Mouse (Mus musculus) stomach, embryonic 15.5 days (tissue): ENCODE data around the gene Dnase1l2. TPM values are rescaled to one million over a fixed set of nuclear protein-coding genes. Genes with fewer than 3 reads are reported as not detected.

Source experiments
- ATAC-seq: fragments of 200-750 bp; cut with Nextera tagmentation; 2 replicates; pipeline ENCODE4 v1.8.0; 2017; ENCODE audit warnings: low read depth, moderate number of reproducible peaks, moderate TSS enrichment; ENCODE audit not compliant: insufficient read depth, low FRiP score
- H3K27ac ChIP-seq: fragments of 300-500 bp; sonication (generic); 2 replicates; pipeline ENCODE4 v1.5.1; 2015; ENCODE audit warnings: mild to moderate bottlenecking, inconsistent platforms
- H3K27me3 ChIP-seq: fragments of 300-500 bp; sonication (generic); replicated peaks from 2 replicates; pipeline ENCODE4 v1.6.1; 2015; ENCODE audit warnings: inconsistent platforms
- H3K36me3 ChIP-seq: fragments of 300-500 bp; sonication (generic); 2 replicates; pipeline ENCODE4 v1.6.1; 2015; ENCODE audit warnings: inconsistent platforms
- H3K4me1 ChIP-seq: fragments of 300-500 bp; sonication (generic); 2 replicates; pipeline ENCODE4 v1.6.1; 2015; ENCODE audit warnings: inconsistent platforms
- H3K4me2 ChIP-seq: fragments of 300-500 bp; sonication (generic); 2 replicates; pipeline ENCODE4 v1.6.1; 2015; ENCODE audit warnings: mild to moderate bottlenecking, inconsistent platforms
- H3K4me3 ChIP-seq: fragments of 300-500 bp; sonication (generic); replicated peaks from 2 replicates; pipeline ENCODE4 v1.5.1; 2015; ENCODE audit warnings: inconsistent platforms
- H3K9ac ChIP-seq: fragments of 300-500 bp; sonication (generic); 2 replicates; pipeline ENCODE4 v1.6.1; 2015; ENCODE audit warnings: inconsistent platforms
- H3K9me3 ChIP-seq: fragments of 300-500 bp; sonication (generic); 2 replicates; pipeline ENCODE4 v1.6.1; 2016; ENCODE audit warnings: inconsistent platforms
- WGBS: fragments of 180-500 bp; shearing (Covaris S2); methylation state at CpG from one replicate; pipeline ENCODE4 v1.1.7; 2015; 5-methylcytosine and 5-hydroxymethylcytosine counted together
- polyA plus RNA-seq: library from polyadenylated mRNA; unstranded; fragments of >200 nt; fragmentation: Nextera tagmentation; extraction: Ambion mirVana; gene quantifications from 2 replicates; pipeline ENCODE4 v1.2.1, GENCODE M21; 2015

The Dnase1l2 gene
- polyA plus RNA-seq, 1 experiment from 2014 or later = 4.6 TPM

DNA sequence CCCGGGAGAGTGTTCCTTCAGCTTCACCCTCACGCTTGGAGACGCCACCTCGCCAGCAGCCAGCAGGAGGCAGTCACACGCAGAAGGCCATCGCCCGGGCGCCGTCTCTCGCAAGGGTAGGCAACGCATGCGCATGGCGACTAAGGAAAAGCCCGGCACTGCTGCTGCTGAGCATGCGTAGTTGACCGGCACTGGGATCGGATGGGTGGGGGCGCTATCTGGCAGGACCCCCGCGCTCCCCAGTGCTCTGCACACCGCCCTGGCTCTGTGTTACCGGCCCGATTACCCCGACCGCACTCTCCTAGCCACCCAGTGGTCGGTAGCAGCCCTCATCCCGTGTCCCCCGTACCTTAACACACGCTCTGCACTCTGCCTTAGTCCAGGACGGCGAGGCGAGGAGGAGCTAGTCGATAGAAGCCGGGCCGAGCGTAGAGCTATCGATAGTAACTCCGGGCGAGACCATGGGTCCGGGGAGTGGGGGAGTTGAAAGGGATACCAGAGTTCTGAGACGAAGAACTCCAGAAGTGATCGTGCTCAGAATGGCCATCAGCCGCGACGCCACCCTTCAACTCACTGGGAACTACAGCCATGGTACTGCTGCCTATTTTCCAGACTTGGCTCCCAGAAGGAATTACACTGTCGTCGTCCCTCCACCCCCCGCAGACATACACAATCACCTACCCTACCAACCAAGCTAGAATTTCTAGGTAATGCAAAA is 35.9 kb upstream of the Dnase1l2 start, which contains the start of gene Mlst8:
Gene Mlst8, minus strand, starts transcription at position 416 of the 718 bp plus-strand sequence.
- H3K4me1 ChIP-seq = peaks cover 22% of the 10 kb centered on the region
- H3K36me3 ChIP-seq = peaks cover 30% of the 10 kb centered on the region
- no peaks in the 10 kb centered on the region for H3K9me3 ChIP-seq
- H3K9ac ChIP-seq = peak within 1 kb of the TSS; percentile 91
- H3K27ac ChIP-seq = peak within 1 kb of the TSS; percentile 96
- WGBS = under 1% methylated on average over 48 of the region's 48 CpGs
- peak; percentile 89 for ATAC-seq
- no peaks in the 10 kb centered on the region for H3K27me3 ChIP-seq
- H3K4me2 ChIP-seq = peak within 1 kb of the TSS; percentile 81
- peak within 1 kb of the TSS; percentile 96 for H3K4me3 ChIP-seq

DNA sequence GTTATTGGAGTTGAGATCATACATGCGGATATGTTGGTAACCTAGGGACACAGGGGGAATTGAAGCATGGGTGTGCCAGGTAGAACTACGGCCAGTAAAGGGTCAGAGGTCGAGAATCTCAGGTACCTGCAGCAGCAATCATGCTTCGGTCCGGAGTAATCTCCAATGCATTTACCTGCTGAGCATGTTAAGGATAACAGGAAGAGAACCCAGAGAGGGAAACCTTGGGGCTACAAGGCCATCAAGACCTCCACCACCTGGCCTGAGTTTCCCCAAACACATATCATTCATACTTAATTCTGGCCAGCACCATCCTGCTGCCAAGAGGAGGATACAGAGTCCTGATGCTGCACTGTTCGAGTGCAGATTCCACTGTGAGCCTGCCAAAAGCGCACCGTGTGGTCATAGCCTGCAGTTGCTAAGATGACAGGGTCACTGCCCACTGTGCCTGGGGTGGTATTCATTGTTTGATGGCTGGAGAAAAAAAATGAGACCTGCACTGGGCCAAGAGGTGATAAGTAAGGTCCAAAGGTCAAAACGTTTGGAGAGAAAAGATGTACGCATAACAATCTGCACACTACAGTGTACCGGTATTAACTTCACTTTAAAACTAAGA is 35.2 kb upstream of the Dnase1l2 start:
- H3K4me3 ChIP-seq = peak overlapping the region; percentile 96
- ATAC-seq = peak; percentile 0; the same call in 1 of the 2 replicates
- no peaks in the 10 kb centered on the region for H3K9me3 ChIP-seq
- H3K36me3 ChIP-seq = peaks cover 34% of the 10 kb centered on the region
- H3K9ac ChIP-seq = peak overlapping the region; percentile 37; the same call in 1 of the 2 replicates
- no peaks in the 10 kb centered on the region for H3K27me3 ChIP-seq
- peaks cover 28% of the 10 kb centered on the region for H3K4me1 ChIP-seq
- 39% methylated on average over 11 of the region's 11 CpGs for WGBS
- H3K27ac ChIP-seq = no peak overlapping the region
- H3K4me2 ChIP-seq = peak overlapping the region; percentile 81

DNA sequence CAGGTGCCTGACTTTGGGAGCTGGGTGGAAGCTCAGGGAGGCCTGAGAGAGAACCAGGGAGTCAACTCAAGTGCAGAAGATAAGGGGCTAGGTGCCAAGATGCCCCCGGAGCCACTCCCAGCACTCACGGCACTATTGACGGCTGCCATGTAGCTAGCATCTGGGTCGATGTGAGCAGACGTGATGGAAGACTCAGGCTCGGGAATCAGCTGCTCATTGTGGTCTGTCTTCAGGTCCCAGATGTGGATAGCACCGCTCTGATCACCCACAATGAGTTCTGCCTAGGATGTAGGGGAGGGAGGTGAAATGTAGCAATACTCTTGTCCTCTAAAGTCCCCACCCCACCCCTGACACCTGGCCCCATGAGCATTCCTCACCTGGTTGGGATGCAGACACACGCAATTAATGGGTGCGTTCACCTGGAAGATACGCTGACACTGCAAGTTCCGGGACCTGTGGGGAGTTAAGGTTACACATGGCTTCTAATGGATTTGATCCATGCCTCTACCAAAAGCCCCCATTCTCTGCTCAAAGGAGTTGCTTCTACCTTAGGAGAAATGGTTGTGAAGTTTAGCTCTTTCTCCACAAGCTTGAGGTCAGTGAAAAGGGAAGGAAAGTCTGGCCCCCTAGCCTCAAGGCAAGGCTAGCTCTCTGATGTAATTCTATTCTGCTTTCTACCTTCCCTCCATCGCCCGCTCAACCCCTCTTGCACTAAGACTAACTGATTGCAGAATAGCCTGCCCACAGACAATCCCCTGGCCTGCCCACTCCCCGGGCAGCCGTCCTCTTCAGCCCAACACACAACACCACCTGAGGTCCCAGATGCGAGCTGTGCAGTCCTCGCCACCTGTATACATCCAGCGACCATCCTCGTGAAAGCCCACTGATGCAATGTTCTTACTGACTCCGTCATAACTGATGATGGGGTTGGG is 34.4 kb upstream of the Dnase1l2 start:
- no peaks in the 10 kb centered on the region for H3K27me3 ChIP-seq
- H3K4me3 ChIP-seq = peak overlapping the region; percentile 96
- WGBS = 93% methylated on average over 20 of the region's 20 CpGs
- H3K4me1 ChIP-seq = peaks cover 35% of the 10 kb centered on the region
- H3K9me3 ChIP-seq = no peaks in the 10 kb centered on the region
- peak overlapping the region; percentile 81 for H3K4me2 ChIP-seq
- no peak for ATAC-seq
- 0 out of 2 replicates have a peak overlapping the region, but pooled peaks have one; percentile 37 for H3K9ac ChIP-seq
- peaks cover 34% of the 10 kb centered on the region for H3K36me3 ChIP-seq
- no peak overlapping the region for H3K27ac ChIP-seq

DNA sequence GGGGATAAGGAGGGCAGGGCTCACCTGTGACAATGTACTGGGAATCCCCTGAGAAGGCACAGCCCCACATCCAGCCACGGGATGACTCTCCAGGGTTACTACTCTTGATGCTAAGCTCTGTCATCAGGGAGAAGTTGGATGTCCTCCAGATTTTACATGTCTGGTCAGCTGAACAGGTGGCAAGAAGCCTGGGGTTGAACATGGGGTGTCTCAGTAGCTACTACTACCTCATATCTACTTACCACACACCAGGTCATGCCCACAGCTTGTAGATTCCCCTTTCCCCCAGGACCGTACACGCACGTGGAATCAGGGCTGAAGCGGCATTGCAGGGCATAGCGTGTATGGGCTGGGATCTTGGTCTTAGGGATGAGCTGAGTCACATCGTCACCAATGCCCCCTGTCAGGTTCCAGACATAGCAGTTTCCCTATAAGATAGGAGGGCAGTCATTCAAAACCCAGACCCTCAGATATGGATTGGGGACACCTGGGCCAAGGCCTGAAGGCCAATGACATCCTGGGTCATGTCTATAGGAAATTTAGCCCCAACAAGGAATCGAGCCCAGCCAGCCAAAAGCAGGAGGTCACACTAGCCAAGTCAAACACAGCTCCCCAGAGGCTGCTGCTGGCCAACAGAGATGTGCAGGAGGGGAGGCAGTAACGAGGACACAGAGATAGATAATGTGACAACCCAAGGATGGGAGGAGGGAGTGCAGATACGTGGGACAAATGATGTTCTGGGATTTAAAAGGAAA is 33.3 kb upstream of the Dnase1l2 start:
- no peak overlapping the region for H3K4me2 ChIP-seq
- no peak overlapping the region for H3K9ac ChIP-seq
- no peaks in the 10 kb centered on the region for H3K27me3 ChIP-seq
- peaks cover 34% of the 10 kb centered on the region for H3K36me3 ChIP-seq
- H3K4me3 ChIP-seq = no peak overlapping the region
- ATAC-seq = no peak
- no peaks in the 10 kb centered on the region for H3K9me3 ChIP-seq
- H3K27ac ChIP-seq = no peak overlapping the region
- 89% methylated on average over 10 of the region's 10 CpGs for WGBS
- H3K4me1 ChIP-seq = peaks cover 45% of the 10 kb centered on the region

DNA sequence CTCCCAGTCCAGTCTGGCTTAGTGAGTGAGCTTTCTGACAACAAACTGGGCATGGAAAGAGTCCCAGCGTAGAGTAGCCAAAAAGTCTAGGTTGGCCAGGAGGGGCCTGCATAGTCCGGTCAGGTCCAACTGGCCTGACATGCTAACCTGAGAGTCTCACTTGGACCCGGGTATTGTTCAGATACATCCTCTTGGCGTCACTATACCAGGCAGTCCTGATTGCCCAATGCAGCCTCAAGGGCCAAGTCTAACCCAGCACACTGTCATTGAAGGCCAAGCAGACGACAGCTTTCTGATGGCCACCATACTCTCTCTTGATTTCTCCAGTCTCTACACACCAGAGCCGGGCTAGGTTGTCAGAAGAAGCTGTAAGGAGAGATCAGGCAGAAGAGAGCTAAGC is 32.7 kb upstream of the Dnase1l2 start:
- no peak for ATAC-seq
- Histone ChIP-seq H3K27me3 (no peaks in the 10 kb centered on the region), H3K9ac (no peak overlapping the region), H3K27ac (no peak overlapping the region), H3K36me3 (peaks cover 34% of the 10 kb centered on the region), H3K4me2 (no peak overlapping the region), H3K9me3 (no peaks in the 10 kb centered on the region), H3K4me3 (no peak overlapping the region), H3K4me1 (peaks cover 50% of the 10 kb centered on the region)
- 87% methylated on average over 6 of the region's 6 CpGs for WGBS

DNA sequence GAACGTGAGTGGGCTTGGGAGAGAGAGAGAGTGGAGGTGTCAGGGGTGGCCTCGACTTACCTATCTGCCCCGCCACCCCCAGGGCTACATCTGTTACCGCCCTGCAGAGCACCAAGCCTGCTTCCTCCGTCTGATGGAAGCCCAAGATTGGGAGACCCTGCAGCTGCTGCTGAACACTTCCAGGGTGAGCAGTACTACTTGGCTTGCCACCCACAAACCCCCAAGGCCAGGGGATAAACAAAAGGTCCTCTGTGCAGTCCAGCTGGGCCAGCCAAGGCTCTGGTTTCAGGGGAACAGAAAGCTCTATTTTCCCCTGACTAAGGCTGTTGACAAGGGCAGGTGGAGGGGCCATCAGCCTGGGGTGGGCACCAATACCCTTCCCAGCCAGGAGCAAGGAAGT is 31.7 kb upstream of the Dnase1l2 start:
- Histone ChIP-seq H3K4me3 (no peak overlapping the region), H3K27ac (no peak overlapping the region; the same call in 1 of the 2 replicates), H3K27me3 (no peaks in the 10 kb centered on the region), H3K4me2 (no peak overlapping the region), H3K9ac (no peak overlapping the region), H3K4me1 (peaks cover 44% of the 10 kb centered on the region), H3K36me3 (peaks cover 34% of the 10 kb centered on the region), H3K9me3 (no peaks in the 10 kb centered on the region)
- ATAC-seq = no peak
- WGBS = 78% methylated on average over 5 of the region's 5 CpGs

DNA sequence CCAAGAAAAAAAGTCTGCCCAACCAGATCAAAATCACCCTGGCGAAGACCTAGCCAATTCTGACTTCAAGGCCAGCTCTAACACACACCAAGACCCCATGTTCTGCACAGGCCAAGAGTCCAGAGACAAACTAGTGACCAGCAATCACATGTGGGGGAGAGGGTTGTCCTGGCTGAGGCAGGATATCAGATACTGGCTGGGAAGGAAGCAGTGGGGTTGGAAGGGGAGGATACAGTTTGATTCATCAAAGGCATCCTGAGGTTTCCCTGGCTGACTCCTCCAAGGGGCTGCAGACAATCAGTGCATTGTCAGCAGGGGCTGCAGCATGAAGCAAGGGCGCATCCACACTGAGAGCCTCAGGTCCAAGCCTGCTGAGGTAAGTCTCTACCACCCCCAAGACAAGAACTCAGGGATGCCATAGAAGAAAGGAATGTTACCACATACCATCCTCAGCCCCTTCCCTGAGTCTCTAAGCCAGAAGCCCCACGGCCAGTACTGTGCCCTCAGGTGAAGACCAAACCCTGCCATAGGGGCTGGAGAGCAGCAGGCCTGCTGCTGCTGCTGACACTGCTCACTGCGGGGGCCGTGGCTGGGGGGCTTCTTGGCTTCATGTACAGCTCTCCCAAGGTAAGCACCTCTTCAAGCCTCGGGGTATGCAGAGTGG is 30.8 kb upstream of the Dnase1l2 start, which contains the start of gene Bricd5:
Gene Bricd5, plus strand, starts transcription at position 273 of the 664 bp plus-strand sequence.
- Histone ChIP-seq H3K36me3 (peaks cover 34% of the 10 kb centered on the region), H3K9me3 (no peaks in the 10 kb centered on the region), H3K9ac (no peak within 1 kb of the TSS), H3K27ac (peak within 1 kb of the TSS; percentile 73), H3K27me3 (no peaks in the 10 kb centered on the region), H3K4me1 (peaks cover 44% of the 10 kb centered on the region), H3K4me2 (peak within 1 kb of the TSS; percentile 96), H3K4me3 (0 out of 2 replicates have a peak within 1 kb of the TSS, but pooled peaks have one; percentile 3)
- no peak for ATAC-seq
- 76% methylated on average over 6 of the region's 6 CpGs for WGBS

DNA sequence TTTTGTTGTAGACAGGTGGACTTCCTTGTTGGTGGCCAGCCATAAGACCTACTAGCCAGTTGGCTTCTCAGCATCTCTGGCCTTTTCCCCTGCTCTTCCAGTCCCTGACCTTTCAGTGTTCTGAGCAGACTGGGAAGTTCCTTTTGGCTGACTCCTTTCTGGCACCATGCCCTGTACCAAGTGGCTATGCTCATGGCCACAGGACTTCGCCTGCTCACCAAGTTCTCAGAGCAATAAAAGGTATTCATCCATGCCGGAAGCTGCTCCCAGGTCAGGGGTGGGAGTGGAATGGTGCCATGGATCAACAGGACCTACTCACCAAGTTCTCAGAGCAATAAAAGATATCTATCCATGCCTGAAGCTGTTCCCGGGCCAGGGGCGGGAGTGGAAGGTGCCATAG is 29.6 kb upstream of the Dnase1l2 start:
- Histone ChIP-seq H3K9ac (no peak overlapping the region), H3K4me1 (peaks cover 35% of the 10 kb centered on the region), H3K4me2 (peak overlapping the region; percentile 96), H3K27me3 (no peaks in the 10 kb centered on the region), H3K36me3 (peaks cover 34% of the 10 kb centered on the region), H3K9me3 (no peaks in the 10 kb centered on the region), H3K27ac (peak overlapping the region; percentile 73), H3K4me3 (0 out of 2 replicates have a peak overlapping the region, but pooled peaks have one; percentile 3)
- no peak for ATAC-seq
- 79% methylated on average over 4 of the region's 4 CpGs for WGBS

DNA sequence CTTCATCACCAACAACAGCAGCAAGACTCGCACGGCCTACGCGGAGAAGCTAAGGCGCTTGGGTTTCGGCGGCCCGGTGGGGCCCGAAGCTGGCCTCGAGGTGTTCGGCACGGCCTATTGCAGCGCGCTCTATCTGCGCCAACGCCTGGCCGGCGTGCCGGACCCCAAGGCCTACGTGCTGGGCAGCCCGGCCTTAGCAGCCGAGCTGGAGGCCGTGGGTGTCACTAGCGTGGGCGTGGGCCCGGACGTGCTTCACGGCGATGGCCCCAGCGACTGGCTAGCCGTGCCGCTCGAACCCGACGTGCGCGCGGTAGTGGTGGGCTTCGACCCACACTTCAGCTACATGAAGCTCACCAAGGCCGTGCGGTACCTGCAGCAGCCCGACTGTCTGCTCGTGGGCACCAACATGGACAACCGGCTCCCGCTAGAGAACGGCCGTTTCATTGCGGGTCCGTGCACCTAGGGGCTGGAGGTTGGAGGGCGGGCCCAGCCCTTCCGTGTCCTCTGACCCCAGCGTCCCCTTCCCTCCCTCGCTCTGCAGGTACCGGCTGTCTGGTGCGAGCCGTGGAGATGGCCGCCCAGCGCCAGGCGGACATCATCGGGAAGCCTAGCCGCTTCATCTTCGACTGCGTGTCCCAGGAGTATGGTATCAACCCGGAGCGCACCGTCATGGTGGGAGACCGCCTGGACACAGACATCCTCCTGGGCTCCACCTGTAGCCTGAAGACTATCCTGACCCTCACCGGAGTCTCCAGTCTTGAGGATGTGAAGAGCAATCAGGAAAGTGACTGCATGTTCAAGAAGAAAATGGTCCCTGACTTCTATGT is 28.0 kb upstream of the Dnase1l2 start:
- H3K27ac ChIP-seq = peak overlapping the region; percentile 90
- peak; percentile 8; the same call in 1 of the 2 replicates for ATAC-seq
- peaks cover 33% of the 10 kb centered on the region for H3K4me1 ChIP-seq
- H3K9ac ChIP-seq = peak overlapping the region; percentile 88
- no peaks in the 10 kb centered on the region for H3K27me3 ChIP-seq
- peak overlapping the region; percentile 96 for H3K4me2 ChIP-seq
- WGBS = under 1% methylated on average over 68 of the region's 68 CpGs
- no peaks in the 10 kb centered on the region for H3K9me3 ChIP-seq
- peaks cover 24% of the 10 kb centered on the region for H3K36me3 ChIP-seq
- peak overlapping the region; percentile 71 for H3K4me3 ChIP-seq
